Mouse (Mus musculus) embryonic stem cell, embryonic (primary cell): ENCODE data around the gene Jdp2.

Source experiments
- CTCF ChIA-PET, 4 experiments: fragments of 300-600 bp in 2 of 4; fragments of 350-600 bp in 2 of 4; sonication (Branson Sonifier 250); formaldehyde crosslinking; loops; one replicate each; lab custom pipeline; 2022; ENCODE audit warnings: inconsistent platforms in 2 of 4; lab: Charles Lee
- POLR2A ChIA-PET, 4 experiments: fragments of 300-600 bp in 2 of 4; fragments of 350-600 bp in 2 of 4; sonication (Branson Sonifier 250); formaldehyde crosslinking; loops; one replicate each; lab custom pipeline; 2022; ENCODE audit warnings: antibody characterized with exemption in 4 of 4, inconsistent platforms in 1 of 4; lab: Charles Lee

The Jdp2 gene

DNA sequence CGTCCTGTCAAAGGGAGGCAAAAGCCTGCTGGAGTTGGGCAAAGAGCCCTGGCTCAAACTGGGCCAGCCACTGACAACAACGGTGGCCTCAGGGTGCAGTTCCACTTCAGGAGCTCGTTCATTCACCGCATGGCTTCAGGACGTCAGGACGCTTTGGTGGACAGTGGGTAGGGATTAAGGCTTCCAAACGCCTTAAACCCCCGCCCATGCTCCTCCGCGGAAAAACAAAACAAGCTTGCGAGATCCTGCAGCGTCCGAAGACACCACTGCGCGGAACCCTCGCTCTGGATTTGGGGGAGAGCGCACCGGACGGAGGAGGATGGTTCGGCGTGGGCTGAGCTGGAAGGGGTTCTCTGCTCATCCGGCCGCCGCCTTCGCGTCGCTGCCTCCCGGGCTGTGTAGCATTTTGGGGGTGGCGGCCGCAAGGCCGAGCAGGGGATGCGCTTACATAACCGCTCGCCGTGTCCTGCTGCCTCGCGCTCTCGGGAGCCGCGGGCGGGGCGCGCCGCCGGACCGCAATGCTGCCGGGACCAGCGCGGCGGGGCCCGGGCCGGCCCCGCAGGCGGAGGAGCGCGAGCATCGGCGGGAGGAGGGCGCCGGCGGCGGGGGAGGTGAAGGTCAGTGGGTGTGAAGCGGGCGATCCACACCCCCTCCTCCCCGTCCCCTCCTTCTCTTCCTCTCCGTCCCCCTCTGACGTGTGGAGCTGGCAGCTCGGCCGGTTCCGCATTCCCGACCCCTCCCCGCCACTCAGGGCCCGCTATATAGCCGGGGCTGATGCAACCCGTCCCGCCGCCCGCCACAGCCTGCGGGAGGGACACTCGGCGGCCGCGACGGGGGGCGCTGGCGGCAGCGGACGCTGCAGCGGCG, at the start of gene Jdp2:
Jdp2 (plus strand) TSS at position 417 of the 867 bp plus-strand sequence.
- CTCF ChIA-PET: interaction anchor here (0.6 to 1.2 kb wide), 5 partner anchors 13 to 186 kb away, joined by 3 to 8 read pairs (median 3); no protein-coding TSS in a partner anchor
- POLR2A ChIA-PET: interaction anchor here (0.5 to 4.6 kb wide), 48 partner anchors 9 to 351 kb away, joined by 3 to 35 read pairs (median 4); no protein-coding TSS in a partner anchor

GRCm38 (mm10) chr12:85549661-85550060, 49.2 kb upstream of the Jdp2 start:
- CTCF ChIA-PET: interaction anchor here in 2 of 4 experiments (0.6 to 1.0 kb wide), 3 partner anchors 95 to 180 kb away, joined by 3 to 5 read pairs (median 4); no protein-coding TSS in a partner anchor
- POLR2A ChIA-PET: interaction anchor here in 2 of 4 experiments (0.6 to 1.4 kb wide), 5 partner anchors 10 to 195 kb away, joined by 3 to 4 read pairs (median 3); no protein-coding TSS in a partner anchor

DNA sequence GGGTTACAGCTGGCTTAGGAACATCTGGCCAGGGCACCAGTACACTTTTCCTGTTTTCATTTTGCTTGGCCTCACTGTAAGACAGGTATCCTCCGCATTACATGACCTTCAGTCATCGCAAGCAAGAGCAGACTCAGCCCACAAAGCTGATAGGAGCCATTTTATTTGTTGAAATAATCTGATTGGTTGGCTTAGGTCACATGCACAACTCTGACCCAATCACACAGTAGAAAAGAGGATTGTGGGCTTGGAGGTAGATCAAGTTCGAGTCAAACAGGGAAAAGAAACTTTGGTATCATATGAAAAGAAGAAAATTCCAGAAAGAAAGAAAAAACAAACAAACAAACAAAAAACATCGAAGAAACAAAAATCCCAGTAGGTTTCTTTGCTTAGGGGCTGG, 48.4 kb upstream of the Jdp2 start:
- ChIA-PET POLR2A (interaction anchor here in 2 of 4 experiments (0.6 to 1.4 kb wide), 5 partner anchors 9 to 194 kb away, joined by 3 to 4 read pairs (median 3); no protein-coding TSS in a partner anchor), CTCF (interaction anchor here in 2 of 4 experiments (0.6 to 0.8 kb wide), 2 partner anchors 112 to 179 kb away, joined by 3 to 4 read pairs; no protein-coding TSS in a partner anchor)

DNA sequence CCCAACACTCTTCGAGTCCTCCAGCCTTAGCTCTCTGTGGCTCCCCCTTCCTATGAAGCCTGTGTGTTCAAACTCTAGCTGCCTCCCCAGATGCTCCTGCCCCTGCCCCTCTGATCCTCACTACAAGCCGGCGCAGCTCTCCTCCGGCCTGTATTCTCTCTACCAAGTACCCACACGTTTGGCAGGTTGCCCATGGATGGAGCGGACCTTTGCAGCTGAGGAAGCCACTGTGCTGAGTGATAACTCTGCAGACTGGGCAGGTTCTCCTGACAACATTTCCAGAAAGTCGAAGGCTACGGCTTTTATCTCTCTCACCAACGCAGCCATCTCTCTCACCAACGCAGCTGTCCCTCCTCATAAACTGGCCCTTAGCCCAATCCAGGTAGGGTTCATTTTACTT, 39.5 kb upstream of the Jdp2 start:
- ChIA-PET CTCF (interaction anchor here in 1 of 4 experiments (1.2 to 1.6 kb wide), 3 partner anchors 10 to 89 kb away, joined by 3 to 7 read pairs (median 4); no protein-coding TSS in a partner anchor), POLR2A (interaction anchor here in 3 of 4 experiments (0.5 to 1.3 kb wide), 7 partner anchors 10 to 418 kb away, joined by 3 to 7 read pairs (median 3); no protein-coding TSS in a partner anchor)

GRCm38 (mm10) chr12:85565441-85565840, 33.4 kb upstream of the Jdp2 start:
- CTCF ChIA-PET: interaction anchor here in 1 of 4 experiments (0.7 kb wide), 1 partner anchor 22 kb away, joined by 3 read pairs; no protein-coding TSS in a partner anchor
- POLR2A ChIA-PET: no interaction called here

- POLR2A ChIA-PET: interaction anchor here in 2 of 4 experiments (1.2 to 2.2 kb wide), 3 partner anchors 12 to 31 kb away, joined by 3 to 7 read pairs (median 4); partner anchors contain the start of gene Jdp2 (in 1 of the 2)
- CTCF ChIA-PET: interaction anchor here in 1 of 4 experiments (1.8 kb wide), 1 partner anchor 9 kb away, joined by 7 read pairs; no protein-coding TSS in a partner anchor
Measured at GRCm38 (mm10) chr12:85568298-85568697, 30.5 kb upstream of the Jdp2 start.

DNA sequence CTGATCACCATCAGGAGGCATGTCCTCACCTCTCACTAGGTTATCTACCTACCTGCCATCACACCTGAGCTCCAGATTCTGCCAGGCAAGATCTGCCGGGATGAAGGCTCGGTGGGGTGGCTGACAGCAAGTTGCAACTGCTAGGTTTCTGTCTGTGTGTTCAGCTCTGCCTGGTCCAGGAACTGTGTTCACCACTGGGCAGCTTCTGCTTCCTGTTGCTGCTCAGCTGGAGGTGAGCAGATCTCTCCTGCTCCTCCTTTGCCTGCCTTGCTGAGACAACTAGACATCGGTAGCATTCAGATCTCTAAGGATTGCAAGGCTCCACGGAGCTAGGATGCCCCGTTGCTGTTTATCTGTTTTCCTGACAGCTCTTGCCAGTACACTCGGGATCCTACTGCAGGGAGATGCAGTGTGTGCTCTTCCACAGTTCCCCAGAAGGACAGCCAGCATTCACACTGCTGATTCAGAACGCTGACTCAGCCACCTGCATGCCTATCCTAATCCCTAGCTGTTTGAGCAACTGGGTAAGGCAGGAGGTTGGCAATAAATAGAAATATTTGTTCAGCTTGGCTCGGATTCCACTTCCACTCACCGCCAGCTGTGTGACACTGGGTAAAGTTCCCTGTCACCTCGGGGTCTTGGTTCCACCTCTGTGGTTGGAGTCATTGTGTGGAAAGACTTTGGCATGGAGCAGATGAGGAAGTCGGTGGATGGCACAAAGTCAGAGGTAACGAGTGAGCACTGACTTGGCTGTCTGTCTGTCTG, 29.3 kb upstream of the Jdp2 start:
- ChIA-PET POLR2A (interaction anchor here in 3 of 4 experiments (0.8 to 2.2 kb wide), 9 partner anchors 11 to 197 kb away, joined by 3 to 7 read pairs (median 3); partner anchors contain the start of gene Jdp2 (in 1 of the 3)), CTCF (interaction anchor here in 1 of 4 experiments (0.5 to 1.8 kb wide), 3 partner anchors 10 to 243 kb away, joined by 3 to 7 read pairs (median 4); no protein-coding TSS in a partner anchor)

GRCm38 (mm10) chr12:85570158-85570540, 28.7 kb upstream of the Jdp2 start:
- ChIA-PET CTCF (interaction anchor here in 1 of 4 experiments (1.1 kb wide), 1 partner anchor 15 kb away, joined by 3 read pairs; no protein-coding TSS in a partner anchor), POLR2A (interaction anchor here in 1 of 4 experiments (0.9 to 1.4 kb wide), 3 partner anchors 18 to 79 kb away, joined by 3 read pairs; no protein-coding TSS in a partner anchor)

DNA sequence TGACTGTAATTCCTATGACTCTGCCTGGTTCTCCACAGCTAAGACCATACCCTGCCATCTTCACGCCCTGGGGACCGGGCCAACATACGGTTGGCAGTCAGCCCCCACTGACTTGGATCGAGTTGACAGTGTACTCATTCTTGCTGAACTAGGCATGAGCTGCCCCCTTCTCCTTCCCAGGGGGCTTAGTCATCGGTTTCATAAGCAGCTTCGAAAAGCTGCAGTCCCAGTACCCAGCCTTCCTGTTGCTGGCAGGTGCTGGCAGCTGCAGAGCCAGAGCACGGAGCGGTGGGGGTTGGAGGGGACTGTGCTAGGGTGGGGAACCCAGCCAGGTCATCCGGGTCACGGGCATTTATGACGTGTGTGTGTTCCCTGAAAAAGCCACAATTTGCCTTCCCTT, 27.5 kb upstream of the Jdp2 start:
- CTCF ChIA-PET: interaction anchor here in 3 of 4 experiments (0.6 to 1.3 kb wide), 5 partner anchors 10 to 1462 kb away, joined by 3 to 4 read pairs (median 3); no protein-coding TSS in a partner anchor
- POLR2A ChIA-PET: interaction anchor here in 2 of 4 experiments (0.5 to 2.8 kb wide), 21 partner anchors 8 to 352 kb away, joined by 3 to 15 read pairs (median 4); partner anchors contain the start of genes Jdp2 (in 2 of the 2), Acyp1 (in 1 of the 2), Eif2b2 (in 1 of the 2) and Zc2hc1c (in 1 of the 2)

- ChIA-PET POLR2A (interaction anchor here in 2 of 4 experiments (0.5 to 2.8 kb wide), 20 partner anchors 8 to 284 kb away, joined by 3 to 15 read pairs (median 4); partner anchors contain the start of genes Jdp2 (in 2 of the 2), Acyp1 (in 1 of the 2) and Zc2hc1c (in 1 of the 2)), CTCF (interaction anchor here in 2 of 4 experiments (1.0 to 1.3 kb wide), 3 partner anchors 11 to 74 kb away, joined by 3 read pairs; no protein-coding TSS in a partner anchor)
Measured at GRCm38 (mm10) chr12:85572047-85572475, 26.8 kb upstream of the Jdp2 start.

DNA sequence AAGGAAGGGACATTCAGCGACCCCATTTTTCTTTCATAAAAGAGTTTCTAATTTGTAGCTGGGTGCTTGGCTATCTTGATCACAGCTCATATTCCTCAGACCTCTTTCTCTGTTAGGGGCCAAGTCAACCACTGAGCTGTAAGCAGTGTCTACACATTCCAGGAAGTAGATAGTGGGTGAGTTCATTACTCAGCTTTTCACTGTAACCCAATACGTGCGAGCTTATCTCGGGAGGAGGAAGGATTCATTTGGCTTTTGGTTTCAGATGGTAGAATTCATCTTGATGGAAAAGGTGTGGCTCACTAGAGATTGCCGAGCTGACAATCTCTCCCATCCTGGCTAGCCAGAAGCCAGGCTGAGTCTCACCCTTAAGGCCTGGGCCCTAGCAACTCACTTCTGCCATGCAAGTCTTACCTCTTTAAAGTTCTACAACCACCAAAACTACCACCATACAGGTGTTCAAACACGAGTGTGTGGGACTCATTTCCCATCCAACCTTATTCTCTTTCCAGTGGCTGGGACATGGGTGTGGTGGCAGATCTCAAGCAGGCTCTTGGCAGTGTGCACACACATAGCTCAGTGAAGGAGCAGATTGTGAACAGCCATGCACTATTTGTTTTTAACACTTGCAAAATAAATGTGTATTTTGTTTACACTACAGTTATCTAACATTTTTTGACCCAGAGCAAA, 23.9 kb upstream of the Jdp2 start:
- POLR2A ChIA-PET: interaction anchor here in 3 of 4 experiments (1.1 to 2.0 kb wide), 4 partner anchors 24 to 196 kb away, joined by 3 to 7 read pairs (median 4); partner anchors contain the start of gene Jdp2 (in 2 of the 3)

GRCm38 (mm10) chr12:85575496-85575840, 23.4 kb upstream of the Jdp2 start:
- POLR2A ChIA-PET: interaction anchor here in 3 of 4 experiments (1.1 to 2.0 kb wide), 4 partner anchors 23 to 197 kb away, joined by 3 to 7 read pairs (median 4); partner anchors contain the start of gene Jdp2 (in 2 of the 3)
- CTCF ChIA-PET: no interaction called here

More for the DNA sequence above, 23.9 kb upstream of the Jdp2 start:
- CTCF ChIA-PET: interaction anchor here in 1 of 4 experiments (0.9 kb wide), 1 partner anchor 70 kb away, joined by 3 read pairs; no protein-coding TSS in a partner anchor

GRCm38 (mm10) chr12:85581261-85582066, 17.4 kb upstream of the Jdp2 start:
- POLR2A ChIA-PET: interaction anchor here in 2 of 4 experiments (0.6 to 2.4 kb wide), 7 partner anchors 9 to 203 kb away, joined by 3 to 8 read pairs (median 5); no protein-coding TSS in a partner anchor
- CTCF ChIA-PET: interaction anchor here in 2 of 4 experiments (0.6 to 0.9 kb wide), 2 partner anchors 17 to 301 kb away, joined by 3 to 4 read pairs; partner anchors contain the start of gene Jdp2 (in 1 of the 2)

DNA sequence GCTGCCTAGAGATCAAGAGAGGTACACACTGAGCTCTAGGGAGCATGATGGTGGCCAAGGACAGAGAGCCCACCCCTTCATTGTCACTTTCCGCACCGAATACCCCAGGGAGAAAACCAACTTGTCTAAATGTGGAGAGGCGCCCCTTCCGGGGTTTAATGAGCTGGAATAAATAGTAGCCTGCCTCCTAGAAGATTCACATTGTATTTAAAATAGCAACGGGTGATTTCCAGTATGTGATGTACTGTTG, 16.8 kb upstream of the Jdp2 start:
- ChIA-PET CTCF (interaction anchor here in 2 of 4 experiments (0.6 to 0.9 kb wide), 2 partner anchors 17 to 301 kb away, joined by 3 to 4 read pairs; partner anchors contain the start of gene Jdp2 (in 1 of the 2)), POLR2A (interaction anchor here in 2 of 4 experiments (1.6 to 2.4 kb wide), 7 partner anchors 9 to 57 kb away, joined by 3 to 8 read pairs (median 5); no protein-coding TSS in a partner anchor)

GRCm38 (mm10) chr12:85585761-85586258, 13.0 kb upstream of the Jdp2 start:
- ChIA-PET POLR2A (interaction anchor here in 1 of 4 experiments (1.2 to 2.2 kb wide), 3 partner anchors 10 to 25 kb away, joined by 4 to 9 read pairs (median 5); partner anchors contain the start of gene Jdp2), CTCF (no interaction called here)
